Mouse (Mus musculus): ENCODE measurements around the gene Parp1. TPM values are rescaled to one million over a fixed set of nuclear protein-coding genes. Genes with fewer than 3 reads are reported as not detected.
"Not testable (repeated sequence)": the region's sequence is repeated elsewhere in the genome, so short reads cannot be mapped to it uniquely, and the experiment has no call there.

Parp1 gene
- polyA plus RNA-seq, 1 experiment from 2014 or later, result 114 TPM

GRCm38 (mm10) chr1:180567761-180568160, 963 bp upstream of the Parp1 start:
- Histone ChIP-seq H3K9me3 (no peaks in the 10 kb centered on the region), H3K27me3 (no peaks in the 10 kb centered on the region), H3K4me3 (no peak overlapping the region), H3K4me2 (no peak overlapping the region), H3K4me1 (replicated peaks) (peaks cover 34% of the 10 kb centered on the region), H3K9ac (no peak overlapping the region), H3K36me3 (no peaks in the 10 kb centered on the region), H3K27ac (replicated peaks) (no peak overlapping the region)
- ATAC-seq (ENCODE audit: low read depth), result no peak
- WGBS, result 82% methylated on average over 4 of the region's 4 CpGs

GRCm38 (mm10) chr1:180568248-180568647, 476 bp upstream of the Parp1 start:
- peak; percentile 43 for ATAC-seq (ENCODE audit: low read depth)
- Histone ChIP-seq H3K36me3 (peaks cover 5% of the 10 kb centered on the region), H3K9me3 (no peaks in the 10 kb centered on the region), H3K9ac (peak overlapping the region; percentile 89), H3K27ac (replicated peaks) (peak overlapping the region; percentile 95), H3K27me3 (no peaks in the 10 kb centered on the region), H3K4me3 (peak overlapping the region; percentile 83), H3K4me1 (replicated peaks) (peaks cover 37% of the 10 kb centered on the region), H3K4me2 (peak overlapping the region; percentile 98)
- WGBS, result 38% methylated on average over 7 of the region's 7 CpGs

- Histone ChIP-seq H3K4me2 (peak overlapping the region; percentile 98), H3K27me3 (no peaks in the 10 kb centered on the region), H3K9me3 (peaks cover 5% of the 10 kb centered on the region; the same call in 1 of the 2 replicates), H3K9ac (peak overlapping the region; percentile 89), H3K4me1 (replicated peaks) (peaks cover 37% of the 10 kb centered on the region), H3K4me3 (peak overlapping the region; percentile 83), H3K36me3 (peaks cover 17% of the 10 kb centered on the region), H3K27ac (replicated peaks) (peak overlapping the region; percentile 95)
- 0% methylated on average over 17 of the region's 17 CpGs for WGBS
- ATAC-seq (ENCODE audit: low read depth), result no peak
Measured at GRCm38 (mm10) chr1:180569453-180569852, 729 bp downstream of the Parp1 start.

GRCm38 (mm10) chr1:180570181-180570580, 1.5 kb downstream of the Parp1 start:
- Histone ChIP-seq H3K27ac (replicated peaks) (peak overlapping the region; percentile 95; the same call in 1 of the 2 replicates), H3K4me3 (peak overlapping the region; percentile 83), H3K4me1 (replicated peaks) (peaks cover 37% of the 10 kb centered on the region), H3K4me2 (peak overlapping the region; percentile 98), H3K9me3 (peaks cover 5% of the 10 kb centered on the region; the same call in 1 of the 2 replicates), H3K36me3 (peaks cover 24% of the 10 kb centered on the region), H3K27me3 (no peaks in the 10 kb centered on the region), H3K9ac (peak overlapping the region; percentile 89)
- 5% methylated on average over 5 of the region's 5 CpGs for WGBS
- ATAC-seq (ENCODE audit: low read depth), result no peak

DNA sequence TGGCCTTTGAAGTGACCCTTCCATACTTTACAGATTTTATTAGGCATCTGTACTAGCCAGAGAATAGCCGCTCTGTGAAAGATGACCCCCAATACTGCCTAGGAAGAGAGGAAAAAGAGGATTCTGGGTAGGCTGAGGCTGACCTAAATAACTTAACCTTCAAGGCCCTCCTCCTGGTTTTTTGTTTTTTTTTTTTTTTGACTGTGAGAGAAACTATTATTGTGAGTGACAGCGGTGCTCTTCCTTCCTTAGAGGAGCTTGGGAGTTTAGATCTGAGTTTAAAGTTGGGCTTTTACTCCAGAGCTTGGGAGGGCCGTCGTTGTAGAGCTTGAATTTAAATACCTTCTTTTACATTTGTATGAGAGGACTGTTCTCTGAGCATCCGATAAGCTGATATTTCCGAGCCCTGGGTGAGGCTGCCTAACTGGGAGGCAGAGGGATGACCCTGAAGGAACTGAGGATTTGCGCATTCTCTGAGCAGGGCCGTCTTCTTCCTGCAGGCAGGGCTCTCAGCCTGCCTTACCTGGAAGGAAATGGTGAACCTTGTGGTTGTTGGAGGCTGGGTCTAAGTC, 2.4 kb downstream of the Parp1 start:
- Histone ChIP-seq H3K27ac (replicated peaks) (no peak overlapping the region), H3K4me3 (peak overlapping the region; percentile 83), H3K27me3 (no peaks in the 10 kb centered on the region), H3K4me2 (peak overlapping the region; percentile 98), H3K4me1 (replicated peaks) (peaks cover 37% of the 10 kb centered on the region), H3K36me3 (peaks cover 33% of the 10 kb centered on the region), H3K9ac (peak overlapping the region; percentile 89), H3K9me3 (peaks cover 5% of the 10 kb centered on the region; the same call in 1 of the 2 replicates)
- no peak for ATAC-seq (ENCODE audit: low read depth)
- WGBS, result 60% methylated on average over 8 of the region's 8 CpGs

- not testable (repeated sequence) for H3K4me3 ChIP-seq; ATAC-seq (ENCODE audit: low read depth); H3K9ac ChIP-seq; H3K27me3 ChIP-seq; H3K9me3 ChIP-seq; H3K27ac ChIP-seq (replicated peaks)
- peaks cover 37% of the 10 kb centered on the region for H3K4me1 ChIP-seq (replicated peaks)
- WGBS, result 82% methylated on average over 6 of the region's 6 CpGs
- H3K36me3 ChIP-seq, result peaks cover 39% of the 10 kb centered on the region
- peak overlapping the region; percentile 98 for H3K4me2 ChIP-seq
Measured at GRCm38 (mm10) chr1:180571721-180572120, 3.0 kb downstream of the Parp1 start.

GRCm38 (mm10) chr1:180572154-180572553, 3.4 kb downstream of the Parp1 start:
- no peaks in the 10 kb centered on the region for H3K27me3 ChIP-seq
- H3K9me3 ChIP-seq, result peaks cover 5% of the 10 kb centered on the region; the same call in 1 of the 2 replicates
- peaks cover 44% of the 10 kb centered on the region for H3K36me3 ChIP-seq
- H3K4me3 ChIP-seq, result no peak overlapping the region
- 87% methylated on average over 9 of the region's 9 CpGs for WGBS
- no peak overlapping the region for H3K4me2 ChIP-seq
- H3K27ac ChIP-seq (replicated peaks), result no peak overlapping the region
- H3K9ac ChIP-seq, result no peak overlapping the region
- peaks cover 37% of the 10 kb centered on the region for H3K4me1 ChIP-seq (replicated peaks)
- ATAC-seq (ENCODE audit: low read depth), result no peak

DNA sequence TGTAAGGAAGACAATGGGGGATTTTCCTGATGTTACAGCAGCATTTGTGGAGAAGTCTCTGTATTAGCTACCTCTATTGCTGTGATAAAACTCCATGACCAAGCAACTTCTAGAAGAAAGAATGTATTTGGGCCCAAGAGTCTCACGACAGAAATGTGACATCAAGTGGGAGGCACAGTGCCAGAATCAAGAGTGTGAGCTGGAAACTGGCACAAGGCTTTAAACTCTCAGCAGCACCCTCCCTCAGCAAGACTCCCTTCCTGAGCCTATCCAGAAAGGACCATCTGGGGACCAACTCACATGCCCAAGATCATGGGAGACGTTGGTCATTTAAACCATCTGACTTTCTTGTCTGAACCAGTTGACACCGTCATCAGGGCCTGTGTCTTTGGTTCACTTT, 7.8 kb downstream of the Parp1 start:
- no peak overlapping the region for H3K4me3 ChIP-seq
- 92% methylated on average over 3 of the region's 3 CpGs for WGBS
- no peak overlapping the region for H3K9ac ChIP-seq

DNA sequence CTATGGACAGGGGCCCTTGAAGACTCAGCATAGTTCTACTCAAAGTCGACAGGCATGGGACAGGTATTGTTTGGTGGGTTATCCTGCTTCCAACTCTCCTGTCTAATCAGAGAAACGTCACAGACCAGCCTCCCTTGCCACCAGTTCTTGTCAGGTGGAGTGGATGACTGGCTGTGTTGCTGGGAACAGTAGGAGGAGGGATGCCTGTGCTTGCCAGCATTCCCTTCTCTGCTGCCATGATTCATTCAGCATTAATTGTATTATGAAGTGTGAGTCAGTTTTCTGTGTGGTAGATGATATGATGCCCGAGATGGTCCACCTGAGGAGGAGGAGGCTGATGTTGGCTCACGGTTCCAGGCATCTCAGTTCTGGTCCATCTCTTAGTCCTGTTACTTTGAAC, 9.1 kb downstream of the Parp1 start:
- Histone ChIP-seq H3K36me3 (peaks cover 100% of the 10 kb centered on the region), H3K9me3 (peaks cover 5% of the 10 kb centered on the region; the same call in 1 of the 2 replicates), H3K4me1 (replicated peaks) (0 out of 2 replicates have a peak, but pooled peaks cover 2% of the 10 kb centered on the region), H3K27ac (replicated peaks) (no peak overlapping the region), H3K4me2 (no peak overlapping the region), H3K9ac (no peak overlapping the region), H3K27me3 (no peaks in the 10 kb centered on the region), H3K4me3 (no peak overlapping the region)
- ATAC-seq (ENCODE audit: low read depth), result no peak
- WGBS, result 87% methylated on average over 4 of the region's 4 CpGs

More for the DNA sequence above, 7.8 kb downstream of the Parp1 start:
- Histone ChIP-seq H3K27me3 (no peaks in the 10 kb centered on the region), H3K4me2 (no peak overlapping the region), H3K4me1 (replicated peaks) (peaks cover 14% of the 10 kb centered on the region), H3K36me3 (peaks cover 87% of the 10 kb centered on the region), H3K27ac (replicated peaks) (no peak overlapping the region), H3K9me3 (peaks cover 5% of the 10 kb centered on the region; the same call in 1 of the 2 replicates)
- ATAC-seq (ENCODE audit: low read depth), result no peak

GRCm38 (mm10) chr1:180587792-180588442, 19.2 kb downstream of the Parp1 start:
- H3K4me3 ChIP-seq, result no peak overlapping the region

GRCm38 (mm10) chr1:180600578-180600977, 31.9 kb downstream of the Parp1 start:
- Histone ChIP-seq H3K27ac (replicated peaks) (no peak overlapping the region), H3K9ac (no peak overlapping the region), H3K9me3 (no peaks in the 10 kb centered on the region), H3K36me3 (peaks cover 89% of the 10 kb centered on the region), H3K27me3 (no peaks in the 10 kb centered on the region), H3K4me3 (no peak overlapping the region), H3K4me1 (replicated peaks) (no peaks in the 10 kb centered on the region), H3K4me2 (no peak overlapping the region)
- 87% methylated on average over 6 of the region's 6 CpGs for WGBS
- no peak for ATAC-seq (ENCODE audit: low read depth)

More at GRCm38 (mm10) chr1:180587792-180588442, 19.2 kb downstream of the Parp1 start:
- Histone ChIP-seq H3K4me2 (no peak overlapping the region), H3K9ac (no peak overlapping the region), H3K27ac (replicated peaks) (no peak overlapping the region), H3K27me3 (no peaks in the 10 kb centered on the region), H3K4me1 (replicated peaks) (no peaks in the 10 kb centered on the region), H3K9me3 (no peaks in the 10 kb centered on the region), H3K36me3 (peaks cover 100% of the 10 kb centered on the region)
- 88% methylated on average over 17 of the region's 17 CpGs for WGBS
- no peak for ATAC-seq (ENCODE audit: low read depth)

- no peak overlapping the region for H3K27ac ChIP-seq (replicated peaks)
- no peak for ATAC-seq (ENCODE audit: low read depth)
- H3K36me3 ChIP-seq, result peaks cover 76% of the 10 kb centered on the region
- whole genome bisulfite sequencing, result 93% methylated on average over 6 of the region's 6 CpGs
- no peak overlapping the region for H3K4me2 ChIP-seq
- H3K4me1 ChIP-seq (replicated peaks), result no peaks in the 10 kb centered on the region
- H3K27me3 ChIP-seq, result no peaks in the 10 kb centered on the region
- no peak overlapping the region for H3K4me3 ChIP-seq
- no peaks in the 10 kb centered on the region for H3K9me3 ChIP-seq
- no peak overlapping the region for H3K9ac ChIP-seq
Measured at GRCm38 (mm10) chr1:180601806-180602205, 33.1 kb downstream of the Parp1 start.
